Mouse (Mus musculus) monocyte, adult 2 months (primary cell): ENCODE data around the gene Rec8.
A peak's percentile ranks its signal among the peaks of the same experiment; 100 is the strongest.

Experiments used
- DNase-seq, 2 experiments: peaks; one replicate each; pipeline ENCODE4 v3.0.0; 2022; ENCODE audit warnings: low spot score in 2 of 2, low read depth in 1 of 2

The Rec8 gene

DNA sequence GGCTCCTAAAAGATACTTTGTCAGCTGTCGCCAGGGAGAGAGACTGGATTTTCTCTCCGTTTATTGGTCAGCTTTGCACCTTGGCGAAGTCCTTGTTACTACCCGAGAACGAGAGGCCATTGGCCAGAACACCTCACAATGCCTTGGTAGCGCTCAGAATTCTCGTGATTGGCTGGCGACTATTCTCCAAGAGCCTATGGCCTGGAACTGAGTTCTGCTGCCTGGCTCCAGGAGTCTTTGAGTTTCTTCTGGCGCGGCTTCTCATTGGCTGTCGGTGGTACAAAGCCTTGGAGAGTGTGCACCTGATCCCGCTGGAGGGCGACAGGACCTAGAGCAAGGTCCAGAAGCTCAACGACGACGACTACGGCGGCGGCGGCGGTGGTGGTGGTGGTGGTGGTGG, at the start of gene Rec8:
Gene Rec8 (plus strand): TSS at position 216 of the 400 bp plus-strand sequence.
- DNase-seq: no peak

- DNase-seq: no peak
Measured at GRCm38 (mm10) chr14:55570588-55570987, 47.2 kb upstream of the Rec8 start.

DNA sequence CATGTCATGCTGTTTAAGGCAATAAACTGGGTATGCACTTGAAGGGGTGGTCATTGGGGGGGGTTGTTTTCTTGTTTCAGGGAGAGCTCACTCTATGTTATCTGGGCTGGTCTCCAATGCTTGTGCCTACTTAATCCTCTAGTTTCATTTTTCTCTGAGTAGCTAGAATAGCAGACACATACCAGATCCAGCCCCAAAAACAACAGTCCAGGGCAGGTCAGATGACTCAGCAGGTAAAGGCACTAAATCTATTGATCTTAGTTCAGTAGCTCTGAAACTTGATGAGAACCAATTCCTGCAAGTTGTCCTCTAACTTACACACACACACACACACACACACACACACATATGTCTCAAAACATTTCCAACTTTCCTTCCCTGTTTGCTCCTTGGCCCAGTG, 46.1 kb upstream of the Rec8 start:
- DNase-seq: no peak

DNA sequence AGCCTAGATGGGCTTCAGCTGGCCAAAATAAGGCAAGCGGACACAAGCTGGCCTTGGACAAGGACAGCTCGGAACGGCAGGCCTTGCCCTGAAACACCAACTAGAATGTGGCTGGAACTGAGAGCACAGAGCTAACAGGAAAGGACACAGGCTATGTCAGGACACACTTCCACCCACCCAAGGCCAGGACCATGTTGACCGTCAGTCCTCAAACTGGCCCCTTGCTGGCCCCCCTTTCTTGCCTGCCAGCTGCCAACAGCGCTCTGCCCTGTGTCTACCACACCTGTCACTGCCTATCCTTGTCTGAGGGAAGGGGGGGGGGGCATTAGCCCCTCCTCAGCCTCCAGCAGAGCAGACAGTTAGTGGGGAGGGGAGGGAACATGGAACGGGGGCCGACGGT, 42.5 kb upstream of the Rec8 start, which contains the start of gene Fitm1:
Gene Fitm1 (plus strand): TSS at position 316 of the 400 bp plus-strand sequence.
- DNase-seq: no peak

DNA sequence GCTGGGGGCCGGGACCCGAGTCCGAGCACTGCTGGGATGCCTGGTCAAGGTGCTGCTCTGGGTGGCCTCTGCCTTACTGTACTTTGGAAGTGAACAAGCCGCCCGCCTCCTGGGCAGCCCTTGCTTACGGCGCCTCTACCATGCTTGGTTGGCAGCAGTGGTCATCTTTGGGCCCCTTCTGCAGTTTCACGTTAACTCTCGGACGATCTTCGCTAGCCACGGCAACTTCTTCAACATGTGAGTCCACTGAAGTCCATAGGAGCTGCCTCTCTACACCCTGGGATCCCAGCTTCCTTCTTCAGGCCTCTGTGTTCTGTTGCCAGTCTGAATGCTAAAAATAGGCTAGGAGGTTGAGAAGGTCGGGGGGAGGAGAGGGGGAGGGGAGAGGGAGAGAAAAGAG, 42.1 kb upstream of the Rec8 start:
- no peak for DNase-seq

DNA sequence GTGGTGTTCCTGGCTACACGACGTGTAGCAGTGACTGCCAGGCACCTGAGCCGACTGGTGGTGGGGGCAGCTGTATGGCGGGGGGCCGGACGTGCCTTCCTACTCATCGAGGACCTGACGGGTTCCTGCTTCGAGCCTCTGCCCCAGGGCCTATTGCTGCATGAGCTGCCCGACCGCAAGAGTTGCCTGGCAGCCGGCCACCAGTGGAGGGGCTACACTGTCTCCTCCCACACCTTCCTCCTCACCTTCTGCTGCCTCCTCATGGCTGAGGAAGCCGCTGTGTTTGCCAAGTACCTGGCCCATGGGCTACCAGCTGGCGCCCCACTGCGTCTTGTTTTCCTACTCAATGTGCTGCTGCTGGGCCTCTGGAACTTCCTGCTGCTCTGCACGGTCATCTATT, 41.5 kb upstream of the Rec8 start:
- DNase-seq: no peak

- peak in 1 of 2 experiments; percentile 47 for DNase-seq
Measured at GRCm38 (mm10) chr14:55577871-55578667, 39.8 kb upstream of the Rec8 start, which contains the start of gene Psme1. Gene Psme1, plus strand, starts transcription at chr14:55578123.

- no peak for DNase-seq
Measured at GRCm38 (mm10) chr14:55578668-55579269, 39.1 kb upstream of the Rec8 start.

DNA sequence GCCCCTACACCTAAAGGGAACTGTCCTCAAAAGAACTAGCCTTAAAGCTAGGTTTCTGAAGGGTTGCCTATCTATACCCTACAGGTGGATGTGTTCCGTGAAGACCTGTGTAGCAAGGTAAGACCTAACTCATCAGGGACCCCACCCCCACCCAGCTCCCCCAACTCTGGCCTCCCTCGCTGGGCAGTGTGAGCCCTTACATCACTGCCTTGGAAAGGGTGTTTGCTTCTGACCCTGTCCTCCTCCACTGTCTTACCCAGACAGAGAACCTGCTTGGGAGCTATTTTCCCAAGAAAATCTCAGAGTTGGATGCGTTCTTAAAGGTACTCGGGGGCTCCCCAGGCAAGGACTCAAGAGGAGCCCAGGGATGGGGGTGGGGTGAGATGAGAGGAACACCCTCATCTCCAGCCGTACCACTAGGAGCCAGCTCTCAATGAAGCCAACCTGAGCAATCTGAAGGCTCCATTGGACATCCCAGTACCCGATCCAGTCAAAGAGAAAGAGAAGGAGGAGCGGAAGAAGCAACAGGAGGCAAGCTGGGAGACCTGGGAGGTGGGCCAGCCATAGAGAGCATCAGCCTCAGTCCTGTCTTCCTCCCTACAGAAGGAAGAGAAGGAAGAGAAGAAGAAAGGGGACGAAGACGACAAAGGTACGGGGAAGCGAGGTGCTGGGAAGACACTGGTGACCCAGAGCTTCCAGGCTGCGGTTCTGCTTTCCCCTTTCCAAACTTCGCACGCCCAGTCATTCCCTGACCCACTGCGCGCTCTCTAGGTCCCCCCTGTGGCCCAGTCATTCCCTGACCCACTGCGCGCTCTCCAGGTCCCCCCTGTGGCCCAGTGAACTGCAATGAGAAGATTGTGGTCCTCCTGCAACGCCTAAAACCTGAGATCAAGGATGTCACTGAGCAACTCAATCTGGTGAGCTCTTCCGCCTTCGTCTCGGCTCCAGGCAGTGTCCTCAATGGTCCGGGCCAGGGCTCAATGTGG, 38.0 kb upstream of the Rec8 start:
- DNase-seq: no peak

DNA sequence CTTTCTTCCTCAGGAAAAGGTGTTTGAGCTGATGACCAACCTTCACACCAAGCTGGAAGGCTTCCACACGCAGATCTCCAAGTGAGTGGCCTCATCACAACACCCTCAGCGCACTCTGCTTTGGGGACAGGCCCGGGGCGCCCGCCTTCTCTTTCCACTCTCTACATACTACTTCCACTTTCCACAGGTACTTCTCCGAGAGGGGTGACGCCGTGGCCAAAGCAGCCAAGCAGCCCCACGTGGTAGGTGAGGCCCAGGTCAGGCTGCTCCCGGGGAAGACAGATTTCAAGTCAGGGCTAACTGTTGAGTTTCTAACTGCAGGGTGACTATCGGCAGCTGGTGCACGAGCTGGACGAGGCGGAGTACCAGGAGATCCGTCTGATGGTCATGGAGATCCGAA, 37.1 kb upstream of the Rec8 start:
- DNase-seq: no peak

GRCm38 (mm10) chr14:55581981-55582681, 35.7 kb upstream of the Rec8 start:
- no peak for DNase-seq

DNA sequence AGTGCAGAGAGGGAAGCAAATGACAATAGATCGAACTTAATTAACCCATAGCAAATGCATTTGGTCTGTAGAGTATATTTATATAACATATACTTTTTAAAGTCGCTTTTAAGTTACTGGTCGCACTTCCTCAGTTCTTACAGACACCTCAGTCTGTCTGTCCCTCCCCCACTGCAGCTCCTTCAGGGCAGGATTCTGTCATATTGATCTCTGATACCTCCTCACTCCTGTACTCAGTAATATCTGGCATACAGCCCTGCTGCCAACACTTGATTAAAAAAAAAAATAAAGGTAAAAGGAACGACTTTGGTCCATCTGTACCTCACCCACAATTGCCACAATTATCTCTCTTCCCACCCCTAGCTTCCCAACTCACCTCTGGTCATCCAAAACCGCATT, 33.5 kb upstream of the Rec8 start:
- DNase-seq: no peak

DNA sequence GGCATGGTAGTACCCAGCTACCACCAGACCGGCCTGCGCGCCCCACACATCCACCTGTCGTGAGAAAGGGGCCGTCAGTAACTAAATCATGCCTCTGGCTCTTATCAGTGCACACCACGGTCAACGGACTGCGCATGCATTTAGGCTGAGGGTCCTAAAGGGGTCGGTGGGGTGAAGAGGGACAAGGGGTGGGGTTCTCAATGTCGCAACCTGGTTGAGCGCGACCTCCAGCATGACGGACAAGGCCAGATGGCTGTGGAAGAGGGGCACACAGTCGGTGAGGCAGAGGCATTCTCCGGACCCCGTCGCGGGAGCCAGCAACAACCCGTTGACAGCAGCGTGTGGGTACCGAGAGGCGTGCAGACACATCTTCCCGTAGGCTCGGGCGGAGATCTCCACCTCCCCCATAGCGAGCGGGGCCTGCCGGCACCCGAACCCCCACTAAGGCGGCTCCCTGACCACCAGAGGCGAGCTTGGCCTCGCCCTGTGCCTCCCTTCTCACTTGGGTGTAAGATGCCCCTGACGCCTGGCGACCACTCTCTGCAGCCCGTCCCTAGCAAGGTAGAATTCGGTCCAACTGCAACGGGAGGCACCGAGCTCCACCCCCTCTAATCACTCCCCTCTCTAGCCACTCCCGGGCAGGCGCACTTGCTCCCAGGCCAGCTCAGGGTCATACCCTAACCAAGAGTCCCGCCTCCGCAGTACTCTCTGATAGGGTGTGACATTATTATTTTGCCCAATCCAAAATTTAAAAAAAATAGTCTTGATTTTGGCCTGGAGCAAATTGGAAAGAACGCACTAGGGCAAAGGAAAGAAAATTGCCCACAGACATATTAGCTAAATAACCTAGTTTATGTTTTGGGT, 32.9 kb upstream of the Rec8 start, which contains the start of gene Emc9:
Gene Emc9 (minus strand): TSS at position 601 of the 864 bp plus-strand sequence.
- DNase-seq: peak in 1 of 2 experiments; percentile 57

GRCm38 (mm10) chr14:55585566-55585960, 32.3 kb upstream of the Rec8 start:
- no peak for DNase-seq

GRCm38 (mm10) chr14:55586149-55586548, 31.7 kb upstream of the Rec8 start:
- no peak for DNase-seq

GRCm38 (mm10) chr14:55589271-55589670, 28.6 kb upstream of the Rec8 start:
- no peak for DNase-seq

DNA sequence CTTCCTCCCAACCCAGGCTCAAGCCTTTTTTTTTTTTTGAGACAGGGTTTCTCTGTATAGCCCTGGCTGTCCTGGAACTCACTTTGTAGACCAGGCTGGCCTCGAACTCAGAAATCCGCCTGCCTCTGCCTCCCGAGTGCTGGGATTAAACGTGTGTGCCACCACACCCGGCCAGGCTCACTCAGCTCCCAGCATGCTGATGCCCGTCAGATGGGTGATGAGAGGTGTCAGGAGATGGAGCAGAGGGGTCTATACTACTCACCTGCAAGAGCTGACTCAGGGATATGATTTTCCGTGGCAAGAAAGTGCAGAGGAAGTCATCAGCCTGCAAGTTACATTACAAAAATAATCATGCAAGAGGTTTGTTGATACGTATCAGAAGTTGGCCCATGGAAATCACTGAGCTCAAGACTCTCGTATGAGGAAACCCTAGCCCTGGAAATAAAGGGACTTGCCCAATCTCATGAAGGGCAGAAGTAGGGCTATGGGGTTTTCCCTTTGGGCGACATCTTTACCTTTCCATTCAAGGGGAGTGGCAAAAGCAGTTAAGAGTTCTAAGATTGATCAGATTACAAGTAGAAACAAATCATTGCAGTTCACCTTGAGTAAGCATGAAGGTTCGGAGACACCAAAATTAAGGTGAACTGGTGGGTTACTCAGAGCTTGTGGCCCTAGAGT, 27.9 kb upstream of the Rec8 start:
- no peak for DNase-seq

GRCm38 (mm10) chr14:55590748-55591330, 27.0 kb upstream of the Rec8 start, which contains the start of gene Psme2:
Gene Psme2, minus strand, starts transcription at chr14:55591113.
- DNase-seq: peak; percentile 83 to 91
